Mouse (Mus musculus) heart, postnatal 10 days (tissue): Measurements from ENCODE around the gene Txnrd3. TPM values are rescaled to one million over a fixed set of nuclear protein-coding genes. Genes with fewer than 3 reads are reported as not detected.

Experiments used
- DNase-seq, 2 experiments: peaks; one replicate each; pipeline ENCODE4 v3.0.0; 2021
- intact Hi-C: fragments of 180-260 bp; cut with DNase I; formaldehyde crosslinking; loops from one replicate; pipeline ENCODE4 v1.15.1; 2025
- total RNA-seq, 2 experiments: library from RNA; stranded (reverse); gene quantifications; 2 replicates each; pipeline ENCODE4 v1.2.3; 2021

The Txnrd3 gene
- total RNA-seq, 2 experiments from 2014 or later, result 26.1 to 27.1 TPM

DNA sequence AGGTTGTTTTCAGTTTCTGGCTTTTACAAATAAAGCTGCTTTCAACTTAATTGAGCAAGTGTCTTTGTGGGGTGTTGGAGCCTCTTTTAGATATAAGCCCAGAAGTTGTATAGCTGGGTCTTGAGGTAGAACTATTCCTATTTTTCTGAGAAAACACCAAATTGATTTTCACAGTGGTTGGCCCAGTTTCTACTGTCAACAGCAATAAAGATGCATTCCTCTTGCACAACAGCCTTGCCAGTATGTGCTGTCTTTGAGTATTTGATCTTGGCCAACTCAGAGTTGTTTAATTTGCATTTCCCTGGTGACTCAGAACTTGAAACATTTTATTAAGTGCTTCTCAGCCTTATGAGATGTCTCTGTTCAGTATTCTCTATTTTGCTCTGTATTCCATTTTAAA is 74.3 kb downstream of the Txnrd3 start:
- intact Hi-C loops, result no loop called here

More for the DNA sequence above, 74.3 kb downstream of the Txnrd3 start:
- no peak for DNase-seq

Other genes with a start within 250 kb of the Txnrd3 start
- 10 to 100 TPM; 14.7 to 15.5 TPM for gene Chchd6, start 48.3 kb upstream of the Txnrd3 start, total RNA-seq
- gene Vmn1r40, start 63.6 kb downstream of the Txnrd3 start, total RNA-seq, result not detected
- not detected for gene Vmn1r41, start 96.8 kb downstream of the Txnrd3 start, total RNA-seq
- under 1 TPM in 1 of 2 experiments, not detected in 1; 0.05 TPM for gene Vmn1r42, start 232.4 kb downstream of the Txnrd3 start, total RNA-seq
- not detected for gene Vmn1r43, start 232.4 kb downstream of the Txnrd3 start, total RNA-seq
- not detected for gene Vmn1r44, start 239.7 kb downstream of the Txnrd3 start, total RNA-seq